Mouse (Mus musculus) Patski (cell line): Measurements from ENCODE around the gene Gm17409. TPM values are rescaled to one million over a fixed set of nuclear protein-coding genes. Genes with fewer than 3 reads are reported as not detected.

Source experiments
- ATAC-seq: fragments of 100-300 bp; one replicate; pipeline ENCODE4 v1.8.0; 2021
- CTCF ChIA-PET: fragments of 350-600 bp; sonication (Branson Sonifier 250); formaldehyde crosslinking; loops from one replicate; lab custom pipeline; 2022; ENCODE audit warnings: inconsistent platforms; lab: Charles Lee
- POLR2A ChIA-PET: fragments of 350-600 bp; sonication (Branson Sonifier 250); formaldehyde crosslinking; loops from one replicate; lab custom pipeline; 2022; ENCODE audit warnings: antibody characterized with exemption, inconsistent platforms; lab: Charles Lee
- DNase-seq: peaks from one replicate; pipeline ENCODE4 v3.0.0-alpha.2; 2011; ENCODE audit warnings: low read depth, low spot score
- H3K27me3 ChIP-seq: fragments of 371-371 bp; one replicate; pipeline ENCODE4 v1.5.1; 2021
- CTCF ChIP-seq: fragments of 100-300 bp; IDR thresholded peaks from one replicate; pipeline ENCODE4 v1.5.1; 2021
- in situ Hi-C: fragments of 300-500 bp; cut with MboI; formaldehyde crosslinking; loops from 3 replicates; pipeline ENCODE4 v1.11.1; 2018; ENCODE audit warnings: low pct_unique_long_range_greater_than_20kb, mixed read lengths
- polyA plus RNA-seq: library from polyadenylated mRNA; unstranded; gene quantifications from one replicate; pipeline ENCODE4 v1.2.3, GENCODE M21; 2021

Gm17409 gene
- not detected for polyA plus RNA-seq

- ChIA-PET CTCF (interaction anchor here (0.7 kb wide), 1 partner anchor 96 kb away, joined by 3 read pairs; no protein-coding TSS in a partner anchor), POLR2A (no interaction called here)
- no peak for TF ChIP-seq CTCF
- DNase-seq = no peak
- in situ Hi-C loops = no loop called here
- no peaks in the 10 kb centered on the region for H3K27me3 ChIP-seq
- ATAC-seq = no peak
Observed at GRCm38 (mm10) chr2:58469816-58470215, at the start of gene Gm17409. Gene Gm17409, plus strand, starts transcription at chr2:58470116.

DNA sequence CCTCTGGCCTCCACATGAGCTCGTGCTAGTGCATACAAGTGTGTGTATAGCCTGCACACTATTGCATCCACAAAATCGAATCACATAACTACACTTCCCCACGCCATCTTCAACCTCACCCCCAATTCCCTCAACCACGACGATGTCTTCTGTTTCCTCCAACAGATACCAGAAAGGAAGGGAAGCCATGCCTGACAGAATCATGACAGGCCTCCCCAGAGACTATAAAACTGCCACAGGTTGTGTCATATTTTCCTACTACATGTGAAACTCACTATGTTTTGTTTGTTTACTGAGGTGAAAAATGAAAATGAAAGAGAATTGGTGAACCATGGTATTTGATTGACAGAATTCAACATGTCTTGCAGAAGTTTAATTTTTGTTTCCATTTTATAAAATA is 46.6 kb upstream of the Gm17409 start:
- ChIA-PET POLR2A (no interaction called here), CTCF (interaction anchor here (1.0 to 3.4 kb wide), 2 partner anchors 9 to 24 kb away, joined by 3 to 10 read pairs; no protein-coding TSS in a partner anchor)
- DNase-seq (no peak), ATAC-seq (no peak)
- TF ChIP-seq CTCF = no peak
- in situ Hi-C loops = no loop called here
- no peaks in the 10 kb centered on the region for H3K27me3 ChIP-seq

- ChIA-PET POLR2A (no interaction called here), CTCF (interaction anchor here (1.0 kb wide), 1 partner anchor 45 kb away, joined by 3 read pairs; no protein-coding TSS in a partner anchor)
- TF ChIP-seq CTCF = no peak
- in situ Hi-C loops = no loop called here
- DNase-seq (no peak), ATAC-seq (no peak)
- H3K27me3 ChIP-seq = no peaks in the 10 kb centered on the region
Observed at GRCm38 (mm10) chr2:58425436-58426004, 44.4 kb upstream of the Gm17409 start.

DNA sequence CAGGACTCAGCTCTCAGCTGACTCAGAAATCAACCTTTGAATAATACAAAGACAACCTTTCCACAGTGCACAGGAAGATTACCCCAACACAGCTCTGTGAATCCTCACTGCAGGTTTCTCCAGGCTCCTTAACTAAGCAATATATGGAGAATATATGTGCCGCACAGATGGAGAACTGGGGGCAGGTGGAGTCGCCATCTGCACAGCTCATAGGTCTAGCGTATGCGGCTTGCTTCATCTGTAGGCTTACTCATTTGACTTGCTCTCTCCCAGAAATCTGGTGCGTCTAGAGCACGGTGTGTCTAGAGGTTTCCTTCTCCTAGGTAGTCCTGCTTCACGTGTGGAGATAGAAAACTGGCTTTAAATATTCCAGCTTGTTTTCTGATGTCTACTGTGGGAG is 37.7 kb upstream of the Gm17409 start:
- in situ Hi-C loops = no loop called here
- CTCF ChIA-PET = interaction anchor here (1.7 to 3.7 kb wide), 2 partner anchors 8 to 9 kb away, joined by 6 to 10 read pairs; no protein-coding TSS in a partner anchor
- TF ChIP-seq CTCF = no peak
- ATAC-seq (no peak), DNase-seq (no peak)
- POLR2A ChIA-PET = no interaction called here
- H3K27me3 ChIP-seq = no peaks in the 10 kb centered on the region

- TF ChIP-seq CTCF = no peak
- no peak for DNase-seq
- in situ Hi-C loops = no loop called here
- ChIA-PET POLR2A (no interaction called here), CTCF (interaction anchor here (0.7 to 3.7 kb wide), 4 partner anchors 9 to 84 kb away, joined by 3 to 10 read pairs (median 5); no protein-coding TSS in a partner anchor)
- no peak for ATAC-seq
- H3K27me3 ChIP-seq = no peaks in the 10 kb centered on the region
Observed at GRCm38 (mm10) chr2:58433317-58433716, 36.6 kb upstream of the Gm17409 start.

GRCm38 (mm10) chr2:58434438-58434837 is 35.5 kb upstream of the Gm17409 start:
- no peak for DNase-seq
- no peak for ATAC-seq
- ChIA-PET POLR2A (no interaction called here), CTCF (interaction anchor here (1.2 to 3.7 kb wide), 2 partner anchors 11 to 22 kb away, joined by 7 to 10 read pairs; no protein-coding TSS in a partner anchor)
- no peaks in the 10 kb centered on the region for H3K27me3 ChIP-seq
- in situ Hi-C loops = no loop called here
- no peak for TF ChIP-seq CTCF

DNA sequence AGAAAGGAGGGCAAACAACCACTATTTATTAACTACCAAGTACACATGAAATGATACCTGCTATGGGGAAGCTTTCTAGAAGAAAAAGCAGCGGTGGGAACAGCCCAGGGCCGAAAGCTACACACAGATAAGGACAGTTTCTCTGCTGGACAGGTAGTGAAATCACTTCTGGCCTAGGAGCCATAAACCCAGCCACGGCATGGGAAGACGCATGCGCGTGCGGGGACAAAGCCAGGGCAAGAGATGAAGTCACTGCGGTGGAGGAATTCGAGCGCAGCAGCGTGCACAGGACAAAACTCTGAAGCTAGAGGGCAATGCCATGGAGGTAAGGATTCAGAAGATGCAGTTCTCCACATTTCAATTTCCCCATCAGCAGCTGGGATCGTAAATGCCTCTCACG is 34.4 kb upstream of the Gm17409 start:
- ATAC-seq (no peak), DNase-seq (no peak)
- in situ Hi-C loops = no loop called here
- CTCF ChIA-PET = no interaction called here
- TF ChIP-seq CTCF = no peak
- H3K27me3 ChIP-seq = no peaks in the 10 kb centered on the region
- POLR2A ChIA-PET = no interaction called here

DNA sequence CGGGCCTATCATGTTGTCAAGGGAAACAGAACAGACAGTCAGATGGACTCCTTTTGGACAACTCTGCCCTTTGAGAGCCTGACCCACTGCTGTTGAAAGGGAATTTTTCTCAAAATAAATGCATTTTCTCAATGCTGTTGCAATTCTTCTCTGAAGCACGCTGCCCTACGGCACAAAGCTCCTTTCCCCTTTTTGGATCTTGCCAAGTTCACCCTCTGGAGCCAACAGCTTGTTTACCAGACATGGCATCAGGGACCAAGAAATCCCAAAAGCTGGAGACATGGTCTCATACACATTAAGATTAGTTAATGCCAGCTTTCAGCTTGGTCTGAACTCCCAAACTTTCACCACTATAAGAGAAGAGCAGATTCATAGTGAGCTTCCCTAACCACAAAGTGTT is 33.0 kb upstream of the Gm17409 start:
- DNase-seq (no peak), ATAC-seq (no peak)
- no peak for TF ChIP-seq CTCF
- ChIA-PET CTCF (no interaction called here), POLR2A (no interaction called here)
- H3K27me3 ChIP-seq = no peaks in the 10 kb centered on the region
- in situ Hi-C loops = no loop called here

DNA sequence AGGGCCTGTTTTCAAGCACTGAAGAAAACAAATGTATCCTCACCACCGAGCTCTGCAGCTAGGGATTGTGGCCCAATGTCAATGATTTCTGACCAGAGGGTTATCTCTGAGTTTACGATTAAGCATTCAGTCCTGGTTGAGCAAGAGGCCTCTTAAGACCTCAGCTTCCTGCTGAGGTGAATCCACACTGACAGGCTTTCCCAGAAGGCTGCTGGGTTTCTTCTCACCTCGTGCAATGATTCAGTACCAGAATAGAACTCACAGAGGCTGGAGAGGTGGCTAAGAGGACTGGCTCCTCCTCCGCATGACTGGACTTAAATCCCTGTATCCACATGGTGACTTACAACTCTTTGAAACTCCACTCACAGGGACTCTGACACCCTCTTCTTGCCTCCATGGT is 26.8 kb upstream of the Gm17409 start:
- H3K27me3 ChIP-seq = no peaks in the 10 kb centered on the region
- ATAC-seq (peak; percentile 57), DNase-seq (peak; percentile 31)
- ChIA-PET POLR2A (no interaction called here), CTCF (interaction anchor here (1.0 kb wide), 1 partner anchor 9 kb away, joined by 3 read pairs; no protein-coding TSS in a partner anchor)
- no peak for TF ChIP-seq CTCF
- in situ Hi-C loops = no loop called here

GRCm38 (mm10) chr2:58447001-58447400 is 22.9 kb upstream of the Gm17409 start:
- in situ Hi-C loops = no loop called here
- no peaks in the 10 kb centered on the region for H3K27me3 ChIP-seq
- POLR2A ChIA-PET = no interaction called here
- ATAC-seq (no peak), DNase-seq (no peak)
- TF ChIP-seq CTCF = no peak
- CTCF ChIA-PET = interaction anchor here (1.5 kb wide), 1 partner anchor 23 kb away, joined by 3 read pairs; no protein-coding TSS in a partner anchor

- POLR2A ChIA-PET = no interaction called here
- in situ Hi-C loops = no loop called here
- no peak for ATAC-seq
Observed at GRCm38 (mm10) chr2:58454095-58454865, 15.6 kb upstream of the Gm17409 start.

More at GRCm38 (mm10) chr2:58454095-58454865, 15.6 kb upstream of the Gm17409 start:
- CTCF ChIA-PET = no interaction called here
- DNase-seq = no peak
- TF ChIP-seq CTCF = no peak
- H3K27me3 ChIP-seq = no peaks in the 10 kb centered on the region
